In the genomic region with DNA sequence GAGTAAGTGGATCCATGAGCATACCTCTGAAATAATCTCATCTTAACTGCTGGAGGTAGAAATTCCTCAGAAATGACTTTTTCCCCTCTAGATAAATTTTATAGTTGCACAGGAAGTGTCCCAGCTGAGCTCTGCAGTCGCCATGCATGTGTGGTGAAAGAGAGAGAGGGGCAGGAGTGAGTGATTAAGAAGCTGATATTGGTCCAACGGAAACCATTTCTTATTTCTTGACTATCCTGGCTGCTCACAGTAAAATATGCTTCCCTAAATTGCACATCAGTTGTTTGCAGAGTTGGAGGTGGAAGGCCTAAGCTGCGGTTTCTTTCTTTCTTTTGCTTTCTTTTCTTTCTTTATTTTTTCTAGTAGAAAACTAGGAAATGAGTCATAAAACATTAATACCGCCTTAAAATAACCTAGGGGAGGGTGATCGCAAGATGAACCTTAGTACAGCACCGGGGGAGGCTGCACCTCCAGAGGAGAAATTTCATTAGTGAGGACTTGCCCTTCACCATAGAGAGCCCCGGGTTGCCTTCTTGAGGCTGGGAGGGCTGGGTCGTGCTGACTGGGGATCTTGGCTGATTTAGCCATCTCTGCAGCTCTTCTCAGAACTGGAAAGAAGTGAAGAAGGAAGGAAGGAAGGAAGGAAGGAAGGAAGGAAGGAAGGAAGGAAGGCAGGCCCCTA, we compare ENCODE assay signal across 21 mouse cellular contexts.
DNase-seq lines count a peak whose midpoint lies in the region; ATAC-seq and TF ChIP-seq lines count a peak whose summit lies in the region.
"Had no signal": no experiment of that assay in that cellular context is flagged by ENCODE, and none has a peak within 500 bp of the region (broad histone marks: within the 10 kb centered on the region; RNA-seq: fewer than 3 reads in every experiment).

No protein-coding gene starts in this region.

- H3K4me3 ChIP-seq in kidney, embryonic 16.5 days (ENCODE audit: low read length) = no peak overlapping the region
- H3K4me3 ChIP-seq: embryonic facial prominence, embryonic 12.5 days; forebrain, embryonic 12.5 days; heart, embryonic 13.5 days; hindbrain, embryonic 10.5 days had no signal

- no peaks in the 10 kb centered on the region for H3K4me1 ChIP-seq in kidney, embryonic 16.5 days (ENCODE audit: insufficient read depth, low read length)
- H3K4me1 ChIP-seq: forebrain, embryonic 12.5 days; heart, embryonic 13.5 days; hindbrain, embryonic 10.5 days had no signal

- in situ Hi-C loops in Patski (cut with MboI; ENCODE audit: low pct_unique_long_range_greater_than_20kb) = no loop called here

- no peaks in the 10 kb centered on the region for H3K27me3 ChIP-seq in kidney, embryonic 16.5 days (ENCODE audit: insufficient read depth, low read length)
- no peaks in the 10 kb centered on the region for H3K27me3 ChIP-seq in Patski
- H3K27me3 ChIP-seq: embryonic facial prominence, embryonic 12.5 days; forebrain, embryonic 12.5 days; heart, embryonic 13.5 days had no signal

- no peak for TF ChIP-seq CTCF in Patski (IDR thresholded peaks at IDR 0.05)

- no peaks in the 10 kb centered on the region for H3K36me3 ChIP-seq in kidney, embryonic 16.5 days (ENCODE audit: insufficient read depth, low read length)
- H3K36me3 ChIP-seq: embryonic facial prominence, embryonic 12.5 days; forebrain, embryonic 12.5 days; G1E; heart, embryonic 13.5 days; hindbrain, embryonic 10.5 days had no signal

- H3K4me2 ChIP-seq in kidney, embryonic 16.5 days (replicated peaks; ENCODE audit: low read depth, low read length) = no peak overlapping the region
- H3K4me2 ChIP-seq: embryonic facial prominence, embryonic 12.5 days; forebrain, embryonic 12.5 days; heart, embryonic 13.5 days; hindbrain, embryonic 14.5 days had no signal

- H3K9me3 ChIP-seq in kidney, embryonic 16.5 days (ENCODE audit: low read length) = peaks cover 4% of the 10 kb centered on the region; the same call in 1 of the 2 replicates
- H3K9me3 ChIP-seq: embryonic facial prominence, embryonic 12.5 days; forebrain, embryonic 12.5 days had no signal

- no peak for DNase-seq in kidney, postnatal 10 days
- DNase-seq in 3T3-L1 (ENCODE audit: low read depth, low spot score) = peak; percentile 26
- no peak for DNase-seq in Patski (ENCODE audit: low read depth, low spot score)
- DNase-seq in thymus, postnatal 4 days = no peak
- DNase-seq in spleen, postnatal 4 days (ENCODE audit: low spot score in 2 of 2) = no peak
- DNase-seq: adrenal gland, postnatal 10 days; B cell, adult 2 months; cerebellum, adult 11 months; cerebellum, adult 8-10 months; cerebellum, postnatal 14 days; gastrocnemius, postnatal 10 days had no signal

- POLR2A ChIA-PET in Patski (lab: Charles Lee) = no interaction called here

- CTCF ChIA-PET in Patski (lab: Charles Lee) = interaction anchor here (0.8 to 1.7 kb wide), 4 partner anchors 12 to 49 kb away, joined by 3 read pairs; no protein-coding TSS in a partner anchor

- ATAC-seq in kidney, embryonic 16.5 days (ENCODE audit: low FRiP score, low TSS enrichment) = peak; percentile 61; the same call in 1 of the 2 replicates
- ATAC-seq in Patski = peak; percentile 57
- ATAC-seq in hematopoietic stem cell, adult 5-6 weeks (replicated peaks in 1 of 2; ENCODE audit: insufficient read depth in 1 of 2, low FRiP score in 2 of 2, low TSS enrichment in 1 of 2, low read depth in 1 of 2, poor library complexity in 2 of 2, severe bottlenecking in 2 of 2) = peak; percentile 71 to 77
- ATAC-seq: CD4-positive, CD25-positive, alpha-beta regulatory T cell, adult 4 months; forebrain, embryonic 16.5 days had no signal

- H3K27ac ChIP-seq in kidney, embryonic 16.5 days (ENCODE audit: low read length) = peak overlapping the region; percentile 22
- H3K27ac ChIP-seq: embryonic facial prominence, embryonic 12.5 days; forebrain, embryonic 12.5 days; heart, embryonic 13.5 days; hindbrain, embryonic 10.5 days; hindbrain, embryonic 14.5 days had no signal

- WGBS in kidney, embryonic 16.5 days = 45% methylated on average over 8 of the region's 8 CpGs

- H3K9ac ChIP-seq in kidney, embryonic 16.5 days (replicated peaks; ENCODE audit: low read length) = no peak overlapping the region
- H3K9ac ChIP-seq: embryonic facial prominence, embryonic 12.5 days; forebrain, embryonic 12.5 days; heart, embryonic 13.5 days; hindbrain, embryonic 14.5 days had no signal
